Mouse (Mus musculus) stomach, postnatal 0 days (tissue): ENCODE measurements around the gene Gpc1. TPM values are rescaled to one million over a fixed set of nuclear protein-coding genes. Genes with fewer than 3 reads are reported as not detected.

Experiments
- ATAC-seq: fragments of 200-750 bp; cut with Nextera tagmentation; 2 replicates; pipeline ENCODE4 v1.8.0; 2017; ENCODE audit not compliant: low FRiP score, low TSS enrichment
- DNase-seq: peaks from one replicate; pipeline ENCODE4 v3.0.0-alpha.2; 2016; ENCODE audit warnings: low spot score
- H3K27ac ChIP-seq: fragments of 300-500 bp; sonication (generic); replicated peaks from 2 replicates; pipeline ENCODE4 v1.5.1; 2014; ENCODE audit warnings: mild to moderate bottlenecking, control low read depth
- H3K27me3 ChIP-seq: fragments of 300-500 bp; sonication (generic); 2 replicates; pipeline ENCODE4 v1.6.1; 2014; ENCODE audit warnings: low read length; ENCODE audit not compliant: control insufficient read depth, insufficient read depth
- H3K36me3 ChIP-seq: fragments of 300-500 bp; sonication (generic); 2 replicates; pipeline ENCODE4 v1.6.1; 2014; ENCODE audit warnings: low read length, mixed read lengths; ENCODE audit not compliant: control insufficient read depth, insufficient read depth
- H3K4me1 ChIP-seq: fragments of 300-500 bp; sonication (generic); replicated peaks from 2 replicates; pipeline ENCODE4 v1.6.1; 2014; ENCODE audit warnings: antibody characterized with exemption; ENCODE audit not compliant: control insufficient read depth, insufficient read depth
- H3K4me2 ChIP-seq: fragments of 300-500 bp; sonication (generic); replicated peaks from 2 replicates; pipeline ENCODE4 v1.6.1; 2014; ENCODE audit warnings: low read depth, mild to moderate bottlenecking, control low read depth, moderate library complexity
- H3K4me3 ChIP-seq: fragments of 300-500 bp; sonication (generic); 2 replicates; pipeline ENCODE4 v1.5.1; 2014; ENCODE audit warnings: low read depth, low read length, control low read depth
- H3K9ac ChIP-seq: fragments of 300-500 bp; sonication (generic); 2 replicates; pipeline ENCODE4 v1.6.1; 2014; ENCODE audit warnings: mild to moderate bottlenecking, low read length, control low read depth, mixed read lengths
- H3K9me3 ChIP-seq: fragments of 300-500 bp; sonication (generic); 2 replicates; pipeline ENCODE4 v1.6.1; 2016; ENCODE audit warnings: low read length; ENCODE audit not compliant: control insufficient read depth
- CTCF ChIP-seq: IDR thresholded peaks from 2 replicates; pipeline ENCODE4 v1.5.1; 2016; ENCODE audit warnings: antibody characterized with exemption, low read depth, mild to moderate bottlenecking, moderate library complexity
- EP300 ChIP-seq: optimal IDR thresholded peaks from 2 replicates; pipeline ENCODE3; 2016; ENCODE audit warnings: antibody characterized with exemption
- WGBS: fragments of 180-500 bp; shearing (Covaris S2); extraction: QIAGEN DNeasy Blood & Tissue Kit; methylation state at CpG from one replicate; pipeline ENCODE4 v1.1.7; 2014; 5-methylcytosine and 5-hydroxymethylcytosine counted together
- polyA plus RNA-seq: library from polyadenylated mRNA; unstranded; fragments of >200 nt; fragmentation: Nextera tagmentation; extraction: Ambion mirVana; gene quantifications from 2 replicates; pipeline ENCODE4 v1.2.1, GENCODE M21; 2015

Gpc1 gene
- polyA plus RNA-seq, 1 experiment from 2014 or later, result 14.0 TPM

- H3K9me3 ChIP-seq, result no peaks in the 10 kb centered on the region
- WGBS, result 45% methylated on average over 5 of the region's 5 CpGs
- ATAC-seq (no peak), DNase-seq (no peak)
- no peak overlapping the region for H3K4me3 ChIP-seq
- no peak overlapping the region for H3K9ac ChIP-seq
- H3K36me3 ChIP-seq, result no peaks in the 10 kb centered on the region
- H3K4me1 ChIP-seq, result no peaks in the 10 kb centered on the region
- H3K27ac ChIP-seq, result no peak overlapping the region
- no peaks in the 10 kb centered on the region for H3K27me3 ChIP-seq
- TF ChIP-seq EP300 (no peak), CTCF (no peak)
- no peak overlapping the region for H3K4me2 ChIP-seq
Measured at GRCm38 (mm10) chr1:92805181-92805580, 26.3 kb upstream of the Gpc1 start.

GRCm38 (mm10) chr1:92805836-92806235 lies 25.6 kb upstream of the Gpc1 start:
- no peaks in the 10 kb centered on the region for H3K36me3 ChIP-seq
- H3K9ac ChIP-seq, result no peak overlapping the region
- DNase-seq (no peak), ATAC-seq (no peak)
- no peaks in the 10 kb centered on the region for H3K9me3 ChIP-seq
- no peak overlapping the region for H3K4me2 ChIP-seq
- H3K27me3 ChIP-seq, result no peaks in the 10 kb centered on the region
- H3K4me3 ChIP-seq, result no peak overlapping the region
- no peaks in the 10 kb centered on the region for H3K4me1 ChIP-seq
- H3K27ac ChIP-seq, result no peak overlapping the region
- 64% methylated on average over 2 of the region's 2 CpGs for WGBS
- TF ChIP-seq EP300 (no peak), CTCF (no peak)

DNA sequence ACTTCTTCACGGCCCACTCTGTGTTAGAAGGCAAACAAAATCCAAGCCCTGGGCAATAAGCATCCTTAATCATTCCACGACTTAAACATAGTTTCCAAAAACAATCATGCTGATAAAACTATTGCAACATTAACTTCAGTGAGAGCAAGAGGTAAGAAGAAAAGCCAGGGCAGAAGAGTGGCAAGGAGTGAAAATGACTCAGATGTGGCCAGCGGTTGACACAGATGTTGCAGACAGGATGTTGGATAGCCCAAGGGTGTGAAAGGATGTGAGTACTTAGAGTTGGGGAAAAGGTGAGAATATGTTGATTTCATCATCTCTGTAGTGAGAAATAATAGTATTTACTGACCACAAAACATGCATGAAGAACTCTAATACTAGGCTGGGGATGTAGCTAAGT lies 24.7 kb upstream of the Gpc1 start:
- no peak overlapping the region for H3K4me3 ChIP-seq
- no peak for DNase-seq
- 65% methylated on average over 3 of the region's 3 CpGs for WGBS
- no peaks in the 10 kb centered on the region for H3K27me3 ChIP-seq
- no peak overlapping the region for H3K4me2 ChIP-seq
- TF ChIP-seq EP300 (no peak), CTCF (no peak)
- no peak overlapping the region for H3K9ac ChIP-seq
- no peaks in the 10 kb centered on the region for H3K9me3 ChIP-seq
- ATAC-seq, result no peak
- no peak overlapping the region for H3K27ac ChIP-seq
- no peaks in the 10 kb centered on the region for H3K36me3 ChIP-seq
- H3K4me1 ChIP-seq, result no peaks in the 10 kb centered on the region

DNA sequence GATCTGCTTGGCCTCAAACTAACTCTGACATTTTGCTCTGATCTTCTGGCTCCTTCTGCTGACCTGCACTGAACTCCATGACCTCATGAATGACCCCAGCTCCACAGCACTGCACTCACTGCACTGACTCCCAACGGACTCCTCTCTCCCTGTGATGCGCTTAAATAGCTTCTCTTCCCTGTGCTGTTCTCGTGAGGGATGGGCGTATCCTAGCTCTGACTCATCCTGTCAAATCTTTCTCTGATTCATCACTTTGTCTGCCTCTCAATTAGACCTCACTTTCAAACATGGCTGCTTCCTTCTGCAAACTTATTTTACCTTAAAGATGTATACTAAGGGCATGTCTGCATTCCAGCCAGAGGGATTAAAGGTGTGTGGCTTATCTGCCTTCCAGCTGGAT lies 21.8 kb upstream of the Gpc1 start:
- no peak for DNase-seq
- Histone ChIP-seq H3K4me2 (no peak overlapping the region), H3K4me3 (no peak overlapping the region), H3K9me3 (no peaks in the 10 kb centered on the region), H3K9ac (no peak overlapping the region), H3K4me1 (no peaks in the 10 kb centered on the region), H3K27me3 (no peaks in the 10 kb centered on the region), H3K27ac (no peak overlapping the region), H3K36me3 (no peaks in the 10 kb centered on the region)
- WGBS, result 74% methylated on average over 4 of the region's 4 CpGs
- no peak for TF ChIP-seq EP300
- no peak for TF ChIP-seq CTCF
- no peak for ATAC-seq

DNA sequence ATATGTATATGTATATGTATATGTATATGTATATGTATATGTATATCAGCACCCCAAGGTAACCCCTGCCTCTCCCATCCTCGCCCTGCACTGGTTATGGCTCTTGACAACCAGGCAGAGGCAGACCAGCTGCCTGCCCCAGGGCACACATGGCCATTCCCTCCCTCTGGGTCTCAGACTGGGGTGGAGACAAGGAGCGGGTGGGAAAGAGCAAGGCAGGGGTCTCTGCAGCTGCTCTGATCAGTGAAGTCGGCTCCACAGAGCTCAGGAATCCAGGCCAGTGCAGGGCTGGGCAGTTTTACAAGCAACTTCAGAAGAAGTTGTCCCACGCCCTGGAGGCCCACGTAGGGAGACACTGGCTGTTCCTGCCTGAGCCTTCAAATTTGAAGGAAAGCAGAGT lies 17.1 kb upstream of the Gpc1 start:
- TF ChIP-seq EP300 (no peak), CTCF (no peak)
- H3K9me3 ChIP-seq, result no peaks in the 10 kb centered on the region
- H3K9ac ChIP-seq, result no peak overlapping the region
- H3K27me3 ChIP-seq, result no peaks in the 10 kb centered on the region
- peak overlapping the region; percentile 36; the same call in 1 of the 2 replicates for H3K27ac ChIP-seq
- H3K36me3 ChIP-seq, result no peaks in the 10 kb centered on the region
- H3K4me2 ChIP-seq, result no peak overlapping the region
- no peak for DNase-seq
- no peaks in the 10 kb centered on the region for H3K4me1 ChIP-seq
- peak; percentile 45; the same call in 1 of the 2 replicates for ATAC-seq
- H3K4me3 ChIP-seq, result no peak overlapping the region
- WGBS, result 37% methylated on average over 5 of the region's 5 CpGs

DNA sequence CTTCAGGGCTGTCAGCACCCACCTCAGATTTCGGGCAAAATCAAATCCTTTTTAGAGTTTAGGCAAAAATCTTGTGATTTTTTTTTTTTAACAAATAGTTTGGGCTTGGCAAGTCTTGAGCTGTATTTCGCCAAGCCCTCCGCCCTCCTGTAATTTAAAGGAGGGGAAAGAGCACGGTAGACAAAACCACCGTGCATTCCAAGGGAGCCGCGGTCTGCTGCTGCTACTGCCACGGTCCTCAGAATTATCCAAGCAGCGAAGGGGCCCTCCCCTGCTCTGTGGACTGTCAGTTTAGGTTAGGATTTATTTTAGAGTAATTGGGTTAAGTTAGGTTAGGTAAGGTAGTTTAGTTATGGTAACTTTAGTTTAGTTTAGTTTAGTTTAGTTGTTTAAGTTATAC lies 16.3 kb upstream of the Gpc1 start:
- Histone ChIP-seq H3K9me3 (no peaks in the 10 kb centered on the region), H3K9ac (no peak overlapping the region), H3K36me3 (no peaks in the 10 kb centered on the region), H3K4me1 (no peaks in the 10 kb centered on the region), H3K27ac (no peak overlapping the region; the same call in 1 of the 2 replicates), H3K4me3 (no peak overlapping the region), H3K27me3 (no peaks in the 10 kb centered on the region), H3K4me2 (no peak overlapping the region)
- DNase-seq, result no peak
- no peak for ATAC-seq
- TF ChIP-seq CTCF, result no peak
- no peak for TF ChIP-seq EP300
- 44% methylated on average over 9 of the region's 9 CpGs for WGBS
